Mouse (Mus musculus) neural tube, embryonic 15.5 days (tissue): ENCODE data around the gene Msx3. TPM values are rescaled to one million over a fixed set of nuclear protein-coding genes. Genes with fewer than 3 reads are reported as not detected.

Source experiments
- ATAC-seq: fragments of 200-750 bp; cut with Nextera tagmentation; 2 replicates; pipeline ENCODE4 v1.8.0; 2017; ENCODE audit warnings: mild to moderate bottlenecking, moderate TSS enrichment, moderate library complexity; ENCODE audit not compliant: low FRiP score
- H3K27ac ChIP-seq: fragments of 300-500 bp; sonication (generic); replicated peaks from 2 replicates; pipeline ENCODE4 v1.5.1; 2015; ENCODE audit warnings: mild to moderate bottlenecking, inconsistent platforms
- H3K27me3 ChIP-seq: fragments of 300-500 bp; sonication (generic); replicated peaks from 2 replicates; pipeline ENCODE4 v1.6.1; 2015; ENCODE audit warnings: inconsistent platforms
- H3K36me3 ChIP-seq: fragments of 300-500 bp; sonication (generic); 2 replicates; pipeline ENCODE4 v1.6.1; 2015; ENCODE audit warnings: inconsistent platforms
- H3K4me1 ChIP-seq: fragments of 300-500 bp; sonication (generic); 2 replicates; pipeline ENCODE4 v1.6.1; 2015; ENCODE audit warnings: inconsistent platforms
- H3K4me2 ChIP-seq: fragments of 300-500 bp; sonication (generic); 2 replicates; pipeline ENCODE4 v1.6.1; 2015; ENCODE audit warnings: inconsistent platforms, mild to moderate bottlenecking, moderate library complexity
- H3K4me3 ChIP-seq: fragments of 300-500 bp; sonication (generic); replicated peaks from 2 replicates; pipeline ENCODE4 v1.5.1; 2015; ENCODE audit warnings: mild to moderate bottlenecking, inconsistent platforms
- H3K9ac ChIP-seq: fragments of 300-500 bp; sonication (generic); replicated peaks from 2 replicates; pipeline ENCODE4 v1.6.1; 2015; ENCODE audit warnings: mild to moderate bottlenecking, inconsistent platforms
- H3K9me3 ChIP-seq: fragments of 300-500 bp; sonication (generic); replicated peaks from 2 replicates; pipeline ENCODE4 v1.6.1; 2016; ENCODE audit warnings: inconsistent platforms
- WGBS: fragments of 180-500 bp; shearing (Covaris S2); methylation state at CpG from one replicate; pipeline ENCODE4 v1.1.7; 2015; ENCODE audit warnings: mixed read lengths; 5-methylcytosine and 5-hydroxymethylcytosine counted together
- polyA plus RNA-seq: library from polyadenylated mRNA; unstranded; fragments of >200 nt; fragmentation: Nextera tagmentation; extraction: Ambion mirVana; gene quantifications from 2 replicates; pipeline ENCODE4 v1.2.1, GENCODE M21; 2015

Gene Msx3
- polyA plus RNA-seq, 1 experiment from 2014 or later = 3.3 TPM

DNA sequence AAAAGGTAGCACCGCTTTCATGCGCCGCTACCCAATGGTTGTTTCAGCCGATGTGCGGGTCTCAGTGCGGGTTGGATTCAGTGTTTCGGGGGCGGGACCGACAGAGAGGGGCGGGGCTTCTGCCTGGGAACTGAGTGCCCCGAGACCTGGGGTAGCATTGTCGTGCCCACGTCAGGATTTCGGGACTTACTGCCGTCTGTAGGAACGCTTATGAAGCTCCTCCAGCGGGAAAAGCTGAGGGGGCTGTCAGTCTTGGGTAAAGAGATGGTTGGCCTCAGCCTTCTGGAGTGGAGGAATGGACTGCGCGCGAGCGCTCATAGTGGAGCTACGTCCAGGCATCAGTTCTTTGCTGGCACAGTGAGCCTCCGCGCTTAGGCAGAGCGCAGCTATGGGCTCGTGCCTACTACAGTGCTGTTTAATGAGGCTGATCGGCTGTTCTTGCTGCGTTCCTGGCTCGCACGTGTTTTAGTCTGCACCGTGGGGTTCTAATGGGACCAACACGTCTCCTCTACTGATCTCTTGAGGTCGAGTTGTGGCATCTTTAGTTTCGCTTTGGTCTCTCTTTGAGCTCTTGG, 313 bp upstream of the Msx3 start:
- peaks cover 68% of the 10 kb centered on the region for H3K27me3 ChIP-seq
- peak overlapping the region; percentile 82 for H3K4me2 ChIP-seq
- peaks cover 25% of the 10 kb centered on the region for H3K4me1 ChIP-seq
- no peak overlapping the region for H3K27ac ChIP-seq
- H3K4me3 ChIP-seq = peak overlapping the region; percentile 54
- ATAC-seq = peak; percentile 81
- WGBS = under 1% methylated on average over 34 of the region's 34 CpGs
- H3K36me3 ChIP-seq = no peaks in the 10 kb centered on the region
- H3K9ac ChIP-seq = peak overlapping the region; percentile 41
- no peaks in the 10 kb centered on the region for H3K9me3 ChIP-seq

- Histone ChIP-seq H3K9me3 (no peaks in the 10 kb centered on the region), H3K27ac (no peak overlapping the region), H3K4me1 (peaks cover 25% of the 10 kb centered on the region), H3K9ac (0 out of 2 replicates have a peak overlapping the region, but pooled peaks have one; percentile 41), H3K4me2 (peak overlapping the region; percentile 82), H3K36me3 (no peaks in the 10 kb centered on the region), H3K27me3 (peaks cover 68% of the 10 kb centered on the region), H3K4me3 (peak overlapping the region; percentile 54)
- peak; percentile 30; the same call in 1 of the 2 replicates for ATAC-seq
- WGBS = under 1% methylated on average over 32 of the region's 33 CpGs
Measured at GRCm38 (mm10) chr7:140047811-140048311, 1.0 kb downstream of the Msx3 start.

DNA sequence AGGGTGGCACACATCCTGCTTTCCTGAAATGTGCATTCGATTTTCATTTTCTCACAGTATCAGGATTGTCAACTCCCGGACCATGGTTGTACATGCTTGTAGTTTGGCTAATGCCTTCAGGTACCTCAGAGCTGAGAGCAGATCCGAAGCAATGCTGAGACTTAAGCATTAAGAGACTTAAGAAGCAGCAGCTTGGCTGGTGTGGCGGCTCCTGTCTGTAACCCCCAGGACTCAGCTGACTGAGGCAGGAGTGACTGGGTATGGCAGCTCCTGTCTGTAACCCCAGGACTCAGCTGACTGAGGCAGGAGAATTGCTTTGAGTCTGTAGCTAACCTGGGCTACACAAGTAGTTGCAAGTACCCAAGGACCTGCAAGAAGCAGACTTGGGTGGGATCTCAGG, 3.3 kb downstream of the Msx3 start:
- Histone ChIP-seq H3K4me1 (peaks cover 25% of the 10 kb centered on the region), H3K4me2 (no peak overlapping the region), H3K9me3 (no peaks in the 10 kb centered on the region), H3K9ac (no peak overlapping the region), H3K36me3 (peaks cover 7% of the 10 kb centered on the region), H3K4me3 (no peak overlapping the region), H3K27me3 (peaks cover 53% of the 10 kb centered on the region), H3K27ac (no peak overlapping the region)
- no peak for ATAC-seq
- 90% methylated on average over 4 of the region's 4 CpGs for WGBS

- 61% methylated on average over 3 of the region's 3 CpGs for WGBS
- ATAC-seq = no peak
- Histone ChIP-seq H3K27ac (no peak overlapping the region), H3K36me3 (peaks cover 19% of the 10 kb centered on the region), H3K27me3 (peaks cover 26% of the 10 kb centered on the region), H3K4me2 (no peak overlapping the region), H3K4me1 (peaks cover 4% of the 10 kb centered on the region), H3K4me3 (no peak overlapping the region), H3K9me3 (no peaks in the 10 kb centered on the region), H3K9ac (no peak overlapping the region)
Measured at GRCm38 (mm10) chr7:140042728-140043127, 6.2 kb downstream of the Msx3 start.

GRCm38 (mm10) chr7:140037171-140037555, 11.7 kb downstream of the Msx3 start:
- Histone ChIP-seq H3K27ac (no peak overlapping the region), H3K4me1 (peaks cover 29% of the 10 kb centered on the region), H3K4me3 (peak overlapping the region; percentile 68), H3K4me2 (peak overlapping the region; percentile 88), H3K36me3 (peaks cover 34% of the 10 kb centered on the region), H3K9me3 (no peaks in the 10 kb centered on the region), H3K9ac (peak overlapping the region; percentile 84), H3K27me3 (no peaks in the 10 kb centered on the region)
- ATAC-seq = 0 out of 2 replicates have a peak, but pooled peaks have one; percentile 2
- WGBS = 44% methylated on average over 3 of the region's 3 CpGs

DNA sequence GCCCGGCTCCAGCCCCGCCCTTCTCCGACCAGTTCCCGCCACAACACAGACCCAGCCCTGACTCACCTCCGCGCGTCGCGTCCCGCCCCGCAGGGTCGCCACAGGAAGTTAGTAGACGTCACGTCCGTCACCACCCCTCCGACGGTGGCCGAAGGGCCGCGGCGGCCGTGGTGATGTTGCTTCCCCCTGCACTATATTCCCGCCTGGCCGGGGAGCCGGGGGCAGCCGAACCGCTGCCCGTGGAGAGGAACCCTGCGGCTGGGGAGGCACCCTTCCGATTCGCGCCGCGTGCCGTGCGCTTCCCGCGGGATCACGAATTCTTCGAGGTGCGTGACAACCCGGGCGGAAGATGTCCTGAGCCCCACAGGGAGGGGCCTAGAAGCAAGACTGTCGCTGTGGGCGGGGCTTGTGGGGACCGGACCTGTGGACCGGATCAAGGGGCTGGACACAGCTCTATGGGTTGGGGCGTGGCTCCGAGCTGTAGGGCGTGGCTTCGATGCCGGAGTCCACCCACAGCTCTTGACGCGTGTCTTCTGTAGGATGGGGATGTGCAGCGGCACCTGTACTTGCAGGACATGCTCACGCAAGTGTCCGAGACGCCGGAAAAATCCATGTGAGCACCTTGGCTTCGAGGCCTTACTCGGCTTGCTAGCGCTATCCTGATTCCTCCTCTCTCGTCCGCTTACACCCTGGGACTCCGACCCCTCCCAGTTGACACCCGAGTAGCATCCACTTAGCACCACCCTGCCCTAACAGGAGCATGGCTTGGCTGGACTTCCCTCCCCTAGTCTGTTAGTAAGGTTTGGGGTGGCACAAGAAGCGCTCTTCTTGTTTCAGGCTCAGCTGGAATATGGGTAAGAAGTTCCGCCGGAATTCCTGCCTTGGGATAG, 12.4 kb downstream of the Msx3 start, which contains the start of the genes Zfp511 and Tubgcp2:
Gene Zfp511 (plus strand): TSS at position 111 of the 890 bp plus-strand sequence.
Gene Tubgcp2 (minus strand): TSS at position 389 of the 890 bp plus-strand sequence.
- under 1% methylated on average over 69 of the region's 69 CpGs for WGBS
- Histone ChIP-seq H3K36me3 (peaks cover 40% of the 10 kb centered on the region), H3K4me2 (peak within 1 kb of the TSS; percentile 88), H3K27ac (peak within 1 kb of the TSS; percentile 94), H3K9me3 (no peaks in the 10 kb centered on the region), H3K4me3 (peak within 1 kb of the TSS; percentile 68), H3K4me1 (peaks cover 29% of the 10 kb centered on the region), H3K9ac (peak within 1 kb of the TSS; percentile 84), H3K27me3 (no peaks in the 10 kb centered on the region)
- ATAC-seq = peak; percentile 96

- H3K36me3 ChIP-seq = peaks cover 42% of the 10 kb centered on the region
- peaks cover 29% of the 10 kb centered on the region for H3K4me1 ChIP-seq
- H3K4me3 ChIP-seq = peak overlapping the region; percentile 68
- H3K4me2 ChIP-seq = peak overlapping the region; percentile 88
- H3K27me3 ChIP-seq = no peaks in the 10 kb centered on the region
- 23% methylated on average over 7 of the region's 7 CpGs for WGBS
- H3K9ac ChIP-seq = peak overlapping the region; percentile 84
- H3K27ac ChIP-seq = peak overlapping the region; percentile 94
- no peaks in the 10 kb centered on the region for H3K9me3 ChIP-seq
- ATAC-seq = no peak
Measured at GRCm38 (mm10) chr7:140035456-140035855, 13.4 kb downstream of the Msx3 start.

DNA sequence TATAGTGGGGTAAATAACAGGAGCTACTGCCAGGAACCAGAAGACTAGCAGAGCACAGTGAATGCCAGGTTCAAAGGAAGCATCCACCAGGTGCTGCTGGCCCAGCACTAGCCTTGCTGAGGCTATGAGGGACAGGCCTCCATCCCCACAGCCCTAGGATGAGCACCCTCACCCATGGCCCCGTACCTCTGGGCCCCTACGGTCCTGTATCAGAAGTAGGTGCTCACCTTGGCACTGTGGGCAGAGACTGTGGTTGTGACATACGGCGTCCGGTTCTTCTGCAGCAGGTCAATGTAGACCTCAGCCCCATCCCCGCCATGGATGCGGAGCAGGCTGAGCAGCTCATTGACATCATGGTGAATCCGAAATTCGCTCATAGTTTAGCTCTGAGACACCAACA, 15.5 kb downstream of the Msx3 start:
- Histone ChIP-seq H3K27ac (no peak overlapping the region), H3K36me3 (peaks cover 51% of the 10 kb centered on the region), H3K4me2 (no peak overlapping the region), H3K9me3 (no peaks in the 10 kb centered on the region), H3K27me3 (no peaks in the 10 kb centered on the region), H3K9ac (no peak overlapping the region), H3K4me3 (no peak overlapping the region), H3K4me1 (peaks cover 29% of the 10 kb centered on the region)
- ATAC-seq = no peak
- WGBS = 96% methylated on average over 9 of the region's 9 CpGs

DNA sequence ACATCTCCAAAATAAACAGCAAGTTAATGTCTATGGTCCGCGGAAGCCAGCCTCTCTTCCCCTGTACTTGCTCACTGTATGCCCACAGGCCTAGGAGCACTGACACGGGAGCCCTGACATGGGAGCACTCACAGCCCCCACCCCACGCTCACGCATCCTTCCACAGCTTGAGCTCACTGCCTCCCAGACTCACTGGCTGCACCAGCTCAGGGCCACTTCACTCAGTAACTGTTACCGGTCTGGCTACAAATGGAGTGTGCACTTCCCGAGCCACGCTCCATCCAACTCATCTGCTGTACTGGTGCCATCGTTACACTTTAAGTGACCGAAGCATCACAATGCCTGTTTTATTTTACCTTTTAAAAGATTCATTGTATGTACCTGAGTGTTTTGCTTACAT, 16.5 kb downstream of the Msx3 start:
- Histone ChIP-seq H3K4me3 (no peak overlapping the region), H3K27ac (no peak overlapping the region), H3K9me3 (no peaks in the 10 kb centered on the region), H3K36me3 (peaks cover 56% of the 10 kb centered on the region), H3K4me2 (no peak overlapping the region), H3K27me3 (no peaks in the 10 kb centered on the region), H3K9ac (no peak overlapping the region), H3K4me1 (peaks cover 26% of the 10 kb centered on the region)
- no peak for ATAC-seq
- 94% methylated on average over 10 of the region's 10 CpGs for WGBS

DNA sequence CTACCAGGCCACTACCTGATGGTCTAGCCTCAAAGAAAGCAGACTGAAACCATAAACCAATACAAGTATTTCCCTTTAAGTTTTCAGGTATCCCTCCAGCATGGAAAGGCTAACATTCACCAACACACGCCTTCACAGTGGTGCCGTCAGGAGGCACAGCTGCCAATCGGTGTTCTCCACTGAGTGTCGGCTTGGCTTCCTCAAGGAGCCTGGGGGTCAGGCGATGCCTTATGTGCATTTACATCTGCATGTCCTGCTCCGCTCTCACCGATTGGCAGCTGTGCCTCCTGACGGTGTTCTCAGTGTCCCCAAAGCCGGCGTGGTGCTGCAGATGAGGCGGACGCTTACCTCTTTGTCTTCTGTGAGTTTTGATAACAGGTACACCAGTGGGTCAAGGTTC, 17.1 kb downstream of the Msx3 start:
- Histone ChIP-seq H3K27ac (no peak overlapping the region), H3K4me3 (no peak overlapping the region), H3K9me3 (no peaks in the 10 kb centered on the region), H3K4me2 (no peak overlapping the region), H3K27me3 (no peaks in the 10 kb centered on the region), H3K9ac (no peak overlapping the region), H3K36me3 (peaks cover 56% of the 10 kb centered on the region), H3K4me1 (peaks cover 20% of the 10 kb centered on the region)
- 96% methylated on average over 12 of the region's 12 CpGs for WGBS
- no peak for ATAC-seq

DNA sequence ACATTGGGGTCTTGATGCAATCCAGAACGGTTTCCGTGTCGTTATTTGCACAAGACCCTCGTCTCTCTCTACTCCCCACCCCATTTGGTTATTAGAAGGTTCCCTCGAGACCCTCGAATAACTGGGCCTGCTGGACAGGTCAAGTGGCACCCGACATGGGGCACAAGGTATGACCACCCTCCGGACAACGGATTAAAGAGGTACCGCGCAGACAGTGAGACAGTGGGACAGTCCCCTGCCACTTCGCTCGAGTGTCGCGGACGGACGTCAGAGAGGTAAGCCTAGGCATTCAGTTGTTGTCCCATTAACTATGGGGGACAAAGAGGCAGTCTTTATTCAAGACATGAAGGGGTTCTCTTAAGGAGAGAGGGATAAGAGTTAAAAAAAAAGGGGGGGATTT, 37.6 kb downstream of the Msx3 start:
- no peak overlapping the region for H3K4me2 ChIP-seq
- no peak for ATAC-seq
- H3K36me3 ChIP-seq = peaks cover 30% of the 10 kb centered on the region
- H3K4me1 ChIP-seq = no peaks in the 10 kb centered on the region
- H3K9ac ChIP-seq = no peak overlapping the region
- H3K27ac ChIP-seq = no peak overlapping the region
- H3K9me3 ChIP-seq = no peaks in the 10 kb centered on the region
- no peaks in the 10 kb centered on the region for H3K27me3 ChIP-seq
- 97% methylated on average over 17 of the region's 17 CpGs for WGBS
- no peak overlapping the region for H3K4me3 ChIP-seq
